Comparison of ENCODE assay signal across 8 mouse cellular contexts in genomic region chr2:163658941-163659340, GRCm38 (mm10). TPM values are rescaled to one million over a fixed set of nuclear protein-coding genes. Genes with fewer than 3 reads are reported as not detected.
DNase-seq lines count a peak whose midpoint lies in the region; ATAC-seq and TF ChIP-seq lines count a peak whose summit lies in the region.

No protein-coding gene starts in this region.

- 0 out of 2 replicates have a peak, but pooled peaks cover 3% of the 10 kb centered on the region for H3K79me2 ChIP-seq in heart, adult 2 months (replicated peaks; ENCODE audit: control insufficient read depth, insufficient read depth, low read length)

- H3K27me3 ChIP-seq in heart, adult 2 months (ENCODE audit: control insufficient read depth, insufficient read depth, low read length), result no peaks in the 10 kb centered on the region
- H3K27me3 ChIP-seq in heart, embryonic 11.5 days (ENCODE audit: control insufficient read depth, insufficient read depth, low read length), result no peaks in the 10 kb centered on the region
- no peaks in the 10 kb centered on the region for H3K27me3 ChIP-seq in kidney, postnatal 0 days (ENCODE audit: insufficient read depth, low read length)
- H3K27me3 ChIP-seq in midbrain, embryonic 11.5 days (ENCODE audit: control insufficient read depth, insufficient read depth, low read length), result no peaks in the 10 kb centered on the region

- intact Hi-C loops in heart, adult 2 months (cut with DNase I), result loop anchor here (1.0 to 2.0 kb wide), 2 partner anchors 34 to 57 kb away; no protein-coding TSS in a partner anchor
- intact Hi-C loops in heart, postnatal 14 days (cut with DNase I), result loop anchor here (2.0 to 5.0 kb wide), 3 partner anchors 33 to 60 kb away; no protein-coding TSS in a partner anchor

- peaks cover 16% of the 10 kb centered on the region for H3K4me1 ChIP-seq in heart, adult 2 months (ENCODE audit: control insufficient read depth, insufficient read depth, low read length)
- peaks cover 11% of the 10 kb centered on the region for H3K4me1 ChIP-seq in bone marrow, adult 2 months (ENCODE audit: control insufficient read depth, insufficient read depth, low read length)
- peaks cover 11% of the 10 kb centered on the region; the same call in 1 of the 2 replicates for H3K4me1 ChIP-seq in heart, embryonic 11.5 days (ENCODE audit: control insufficient read depth, insufficient read depth, low read length)
- peaks cover 21% of the 10 kb centered on the region for H3K4me1 ChIP-seq in kidney, postnatal 0 days (replicated peaks; ENCODE audit: insufficient read depth, low read length)
- H3K4me1 ChIP-seq in midbrain, embryonic 11.5 days (ENCODE audit: control insufficient read depth, insufficient read depth, low read length), result peaks cover 6% of the 10 kb centered on the region; the same call in 1 of the 2 replicates

- WGBS in heart, adult 2 months, result 1% methylated on average over 8 of the region's 8 CpGs
- WGBS in bone marrow, adult 2 months, result 2% methylated on average over 8 of the region's 8 CpGs
- 1% methylated on average over 8 of the region's 8 CpGs for WGBS in heart, embryonic 11.5 days (ENCODE audit: insufficient replicate concordance)
- WGBS in kidney, postnatal 0 days, result under 1% methylated on average over 8 of the region's 8 CpGs
- under 1% methylated on average over 8 of the region's 8 CpGs for WGBS in midbrain, embryonic 11.5 days

- no peak for TF ChIP-seq POLR2A in heart, adult 2 months (IDR thresholded peaks at IDR 0.05; ENCODE audit: insufficient read depth, low read depth, low read length)
- TF ChIP-seq POLR2A in bone marrow, adult 2 months (IDR thresholded peaks at IDR 0.05; ENCODE audit: borderline replicate concordance, control insufficient read depth, low read depth, low read length), result no peak

- peaks cover 3% of the 10 kb centered on the region for H3K36me3 ChIP-seq in heart, adult 2 months (ENCODE audit: control insufficient read depth, insufficient read depth, low read length)
- H3K36me3 ChIP-seq in heart, embryonic 11.5 days (ENCODE audit: control insufficient read depth, insufficient read depth, low read length), result no peaks in the 10 kb centered on the region
- no peaks in the 10 kb centered on the region for H3K36me3 ChIP-seq in kidney, postnatal 0 days (ENCODE audit: insufficient read depth, low read length)
- no peaks in the 10 kb centered on the region for H3K36me3 ChIP-seq in midbrain, embryonic 11.5 days (ENCODE audit: control insufficient read depth, insufficient read depth, low read length)

- DNase-seq in heart, adult 2 months, result peak in 1 of 2 experiments; percentile 40
- DNase-seq in heart, postnatal 14 days, result no peak
- peak; percentile 41 for DNase-seq in kidney, postnatal 0 days (ENCODE audit: low spot score)
- peak; percentile 91 for DNase-seq in midbrain, embryonic 11.5 days (ENCODE audit: low spot score, missing footprints)
- no peak for DNase-seq in ovary, adult 18-20 months (ENCODE audit: low spot score)
- DNase-seq in testis, postnatal 14 days (ENCODE audit: low spot score), result no peak

- H3K4me3 ChIP-seq in heart, adult 2 months, result peak overlapping the region; percentile 63
- H3K4me3 ChIP-seq in bone marrow, adult 2 months (replicated peaks; ENCODE audit: control insufficient read depth, low read depth, low read length), result peak overlapping the region; percentile 78
- H3K4me3 ChIP-seq in heart, embryonic 11.5 days (ENCODE audit: low read depth, low read length), result peak overlapping the region; percentile 61
- H3K4me3 ChIP-seq in kidney, postnatal 0 days (replicated peaks; ENCODE audit: low read depth, low read length), result peak overlapping the region; percentile 87
- peak overlapping the region; percentile 76 for H3K4me3 ChIP-seq in midbrain, embryonic 11.5 days (ENCODE audit: low read depth, low read length)

- H3K9me3 ChIP-seq in heart, embryonic 11.5 days (replicated peaks; ENCODE audit: control insufficient read depth, low read length), result no peaks in the 10 kb centered on the region
- no peaks in the 10 kb centered on the region for H3K9me3 ChIP-seq in kidney, postnatal 0 days (replicated peaks; ENCODE audit: low read length)
- no peaks in the 10 kb centered on the region for H3K9me3 ChIP-seq in midbrain, embryonic 11.5 days (ENCODE audit: control insufficient read depth, low read length)

- TF ChIP-seq EP300 in heart, adult 2 months (IDR thresholded peaks at IDR 0.05; ENCODE audit: insufficient read depth, low read depth, low read length), result no peak

- H3K27ac ChIP-seq in heart, adult 2 months, result peak overlapping the region; percentile 92
- peak overlapping the region; percentile 35; the same call in 1 of the 2 replicates for H3K27ac ChIP-seq in bone marrow, adult 2 months (ENCODE audit: control insufficient read depth, insufficient read depth, low read depth, low read length, poor library complexity)
- H3K27ac ChIP-seq in heart, embryonic 11.5 days (ENCODE audit: low read depth, low read length), result peak overlapping the region; percentile 68; the same call in 1 of the 2 replicates
- peak overlapping the region; percentile 82 for H3K27ac ChIP-seq in kidney, postnatal 0 days
- H3K27ac ChIP-seq in midbrain, embryonic 11.5 days (ENCODE audit: low read depth, low read length), result no peak overlapping the region

- no peak for TF ChIP-seq CTCF in heart, adult 2 months (IDR thresholded peaks at IDR 0.05)
- TF ChIP-seq CTCF in bone marrow, adult 2 months (IDR thresholded peaks at IDR 0.05; ENCODE audit: control insufficient read depth, insufficient read depth, low read length), result no peak
- TF ChIP-seq CTCF in kidney, postnatal 0 days (IDR thresholded peaks at IDR 0.05; ENCODE audit: low read depth), result no peak

- ATAC-seq in heart, embryonic 11.5 days (replicated peaks; ENCODE audit: insufficient number of reproducible peaks, low FRiP score, low TSS enrichment), result no peak
- no peak for ATAC-seq in kidney, postnatal 0 days (replicated peaks; ENCODE audit: low FRiP score, low read depth)
- peak; percentile 9; the same call in 1 of the 2 replicates for ATAC-seq in midbrain, embryonic 11.5 days (ENCODE audit: low FRiP score)

- H3K4me2 ChIP-seq in heart, embryonic 11.5 days, result peak overlapping the region; percentile 65
- peak overlapping the region; percentile 63 for H3K4me2 ChIP-seq in kidney, postnatal 0 days (ENCODE audit: low read length)
- H3K4me2 ChIP-seq in midbrain, embryonic 11.5 days, result peak overlapping the region; percentile 51

- peak overlapping the region; percentile 77 for H3K9ac ChIP-seq in heart, adult 2 months (ENCODE audit: low read depth, low read length)
- H3K9ac ChIP-seq in heart, embryonic 11.5 days (ENCODE audit: low read depth, low read length), result peak overlapping the region; percentile 78
- H3K9ac ChIP-seq in kidney, postnatal 0 days (ENCODE audit: low read depth, low read length), result peak overlapping the region; percentile 76
- H3K9ac ChIP-seq in midbrain, embryonic 11.5 days (ENCODE audit: low read length), result peak overlapping the region; percentile 91

RNA-seq across cellular contexts. Expression of gene Pkig, which starts 0.8 kb away (rescaled TPM):
- total RNA-seq in heart, adult 2 months (2021), result 100 to 1,000 TPM; 214 to 237 TPM
- 344 and 361 TPM in 2 replicates for polyA plus RNA-seq in heart, adult 2 months (2012; rRNA removed)
- 100 to 1,000 TPM; 183 to 188 TPM for total RNA-seq in heart, postnatal 14 days (2021)
- 109 and 152 TPM in 2 replicates for polyA plus RNA-seq in bone marrow, adult 2 months (2011; ENCODE audit: insufficient read depth, insufficient read length, low replicate concordance, missing spikeins)
- 249 and 252 TPM in 2 replicates for polyA plus RNA-seq in heart, embryonic 11.5 days (2014; fragmentation: Nextera tagmentation; extraction: Ambion mirVana)
- 179 and 198 TPM in 2 replicates for polyA plus RNA-seq in kidney, postnatal 0 days (2015; fragmentation: Nextera tagmentation; extraction: Ambion mirVana)
- polyA plus RNA-seq in midbrain, embryonic 11.5 days (2014; fragmentation: Nextera tagmentation; extraction: Ambion mirVana), result 153 and 162 TPM in 2 replicates

RNA-seq across cellular contexts. Expression of gene Serinc3, which starts 14.0 kb away (rescaled TPM):
- total RNA-seq in heart, adult 2 months (2021), result 100 to 1,000 TPM; 294 to 351 TPM
- 264 and 414 TPM in 2 replicates for polyA plus RNA-seq in heart, adult 2 months (2012; rRNA removed)
- total RNA-seq in heart, postnatal 14 days (2021), result 100 to 1,000 TPM; 360 to 363 TPM
- polyA plus RNA-seq in bone marrow, adult 2 months (2011; ENCODE audit: insufficient read depth, insufficient read length, low replicate concordance, missing spikeins), result 328 and 366 TPM in 2 replicates
- polyA plus RNA-seq in heart, embryonic 11.5 days (2014; fragmentation: Nextera tagmentation; extraction: Ambion mirVana), result 77.5 and 79.0 TPM in 2 replicates
- polyA plus RNA-seq in kidney, postnatal 0 days (2015; fragmentation: Nextera tagmentation; extraction: Ambion mirVana), result 66.6 and 72.5 TPM in 2 replicates
- 35.0 and 38.8 TPM in 2 replicates for polyA plus RNA-seq in midbrain, embryonic 11.5 days (2014; fragmentation: Nextera tagmentation; extraction: Ambion mirVana)

RNA-seq across cellular contexts. Expression of gene Ttpal, which starts 56.8 kb away (rescaled TPM):
- 10 to 100 TPM; 11.0 to 13.6 TPM for total RNA-seq in heart, adult 2 months (2021)
- polyA plus RNA-seq in heart, adult 2 months (2012; rRNA removed), result 10.2 and 11.0 TPM in 2 replicates
- total RNA-seq in heart, postnatal 14 days (2021), result 10 to 100 TPM; 13.6 to 13.9 TPM
- polyA plus RNA-seq in bone marrow, adult 2 months (2011; ENCODE audit: insufficient read depth, insufficient read length, low replicate concordance, missing spikeins), result 11.5 and 19.8 TPM in 2 replicates
- polyA plus RNA-seq in heart, embryonic 11.5 days (2014; fragmentation: Nextera tagmentation; extraction: Ambion mirVana), result 28.2 TPM in 2 replicates
- 18.1 and 19.7 TPM in 2 replicates for polyA plus RNA-seq in kidney, postnatal 0 days (2015; fragmentation: Nextera tagmentation; extraction: Ambion mirVana)
- 39.9 and 44.5 TPM in 2 replicates for polyA plus RNA-seq in midbrain, embryonic 11.5 days (2014; fragmentation: Nextera tagmentation; extraction: Ambion mirVana)

Comparison
In these comparisons a context has a peak if more than half of its experiments do, and no peak if none do; other contexts are left out.
1. DNase-seq: peak in kidney, postnatal 0 days (single experiment) and midbrain, embryonic 11.5 days (single experiment); none in heart, postnatal 14 days (0 of 2), ovary, adult 18-20 months (single experiment) and testis, postnatal 14 days (single experiment).
2. Peak in every context shown above with its lines, with median percentiles within 50 percentile points of each other: H3K4me3 ChIP-seq, H3K9ac ChIP-seq and H3K4me2 ChIP-seq.